Mouse (Mus musculus) spleen, embryonic (tissue): Measurements from ENCODE around the gene Wdr83os.
"Not testable (repeated sequence)": the region's sequence is repeated elsewhere in the genome, so short reads cannot be mapped to it uniquely, and the experiment has no call there.

Experiments
- CTCF ChIA-PET: fragments of 350-600 bp; sonication (Branson Sonifier 250); formaldehyde crosslinking; loops from one replicate; lab custom pipeline; 2022; lab: Charles Lee

The Wdr83os gene

GRCm38 (mm10) chr8:85113241-85113640 is 32.7 kb downstream of the Wdr83os start:
- CTCF ChIA-PET, result no interaction called here

GRCm38 (mm10) chr8:85115501-85115900 is 35.0 kb downstream of the Wdr83os start:
- CTCF ChIA-PET, result no interaction called here

- CTCF ChIA-PET, result no interaction called here
Observed at GRCm38 (mm10) chr8:85116984-85117383, 36.4 kb downstream of the Wdr83os start.

- CTCF ChIA-PET, result interaction anchor here (0.7 to 0.8 kb wide), 2 partner anchors 33 to 95 kb away, joined by 4 to 13 read pairs; no protein-coding TSS in a partner anchor
Observed at GRCm38 (mm10) chr8:85119052-85119981, 38.8 kb downstream of the Wdr83os start.

- CTCF ChIA-PET, result not testable (repeated sequence)
Observed at GRCm38 (mm10) chr8:85120251-85120650, 39.7 kb downstream of the Wdr83os start.

- CTCF ChIA-PET, result no interaction called here
Observed at GRCm38 (mm10) chr8:85122995-85123394, 42.5 kb downstream of the Wdr83os start, which contains the start of gene Zfp791. Gene Zfp791, minus strand, starts transcription at chr8:85123095.

- CTCF ChIA-PET, result no interaction called here
Observed at GRCm38 (mm10) chr8:85123691-85124090, 43.2 kb downstream of the Wdr83os start.
